ENCODE assay signal across 8 mouse cellular contexts in the genomic region with DNA sequence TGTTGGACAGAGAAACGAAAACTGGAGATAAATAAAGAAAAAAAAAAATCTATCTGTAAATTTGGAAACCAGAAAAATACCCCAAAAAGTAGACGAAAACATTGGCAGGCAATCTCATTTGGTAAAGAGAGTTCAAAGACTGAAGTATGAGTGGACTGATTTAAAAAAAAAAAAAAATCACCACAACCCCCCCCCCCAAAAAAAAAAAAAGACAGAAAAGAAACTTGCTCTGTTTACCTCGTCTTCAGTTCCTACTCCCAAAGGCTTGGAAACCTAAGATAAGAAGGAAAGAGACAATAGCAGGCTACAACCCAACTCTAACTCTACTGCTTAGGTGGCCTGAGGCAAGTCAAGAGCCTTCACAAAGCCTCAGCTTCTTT. TPM values are rescaled to one million over a fixed set of nuclear protein-coding genes. Genes with fewer than 3 reads are reported as not detected.
DNase-seq lines count a peak whose midpoint lies in the region; ATAC-seq and TF ChIP-seq lines count a peak whose summit lies in the region.

No protein-coding gene starts in this region.

- H3K9me3 ChIP-seq in heart, embryonic 14.5 days (ENCODE audit: control insufficient read depth, low read length): no peaks in the 10 kb centered on the region
- H3K9me3 ChIP-seq in ES-E14 (ENCODE audit: control insufficient read depth, insufficient read depth, low read depth, low read length): no peaks in the 10 kb centered on the region
- H3K9me3 ChIP-seq in liver, postnatal 0 days (ENCODE audit: low read length): no peaks in the 10 kb centered on the region

- no peak for TF ChIP-seq EP300 in liver, postnatal 0 days (IDR thresholded peaks at IDR 0.05; ENCODE audit: low read depth)

- H3K9ac ChIP-seq in heart, embryonic 14.5 days (ENCODE audit: low read length): peak overlapping the region; percentile 93; the same call in 1 of the 2 replicates
- 0 out of 2 replicates have a peak overlapping the region, but pooled peaks have one; percentile 3 for H3K9ac ChIP-seq in ES-E14 (ENCODE audit: insufficient read depth, low read depth, low read length, poor library complexity, severe bottlenecking)
- H3K9ac ChIP-seq in liver, postnatal 0 days (replicated peaks): peak overlapping the region; percentile 91

- peaks cover 26% of the 10 kb centered on the region for H3K36me3 ChIP-seq in heart, embryonic 14.5 days (ENCODE audit: control insufficient read depth, insufficient read depth, low read length)
- peaks cover 10% of the 10 kb centered on the region; the same call in 1 of the 2 replicates for H3K36me3 ChIP-seq in ES-E14 (ENCODE audit: control insufficient read depth, insufficient read depth, low read length, poor library complexity, severe bottlenecking)
- H3K36me3 ChIP-seq in liver, postnatal 0 days (replicated peaks; ENCODE audit: insufficient read depth, low read length): peaks cover 18% of the 10 kb centered on the region

- no peaks in the 10 kb centered on the region for H3K27me3 ChIP-seq in heart, embryonic 14.5 days (ENCODE audit: control insufficient read depth, insufficient read depth, low read length)
- H3K27me3 ChIP-seq in liver, postnatal 0 days (ENCODE audit: insufficient read depth, low read length): no peaks in the 10 kb centered on the region

- WGBS in heart, embryonic 14.5 days: 66% methylated on average over 3 of the region's 3 CpGs
- 44% methylated on average over 3 of the region's 3 CpGs for WGBS in liver, postnatal 0 days (ENCODE audit: insufficient replicate concordance)

- TF ChIP-seq CTCF in liver, postnatal 0 days (IDR thresholded peaks at IDR 0.05; ENCODE audit: low read depth): no peak

- no peak for ATAC-seq in heart, embryonic 14.5 days (ENCODE audit: insufficient number of reproducible peaks, insufficient read depth, low FRiP score, low read depth)
- no peak for ATAC-seq in liver, postnatal 0 days
- no peak for ATAC-seq in monocyte, adult 5-6 weeks (replicated peaks; ENCODE audit: insufficient number of reproducible peaks, low FRiP score, low TSS enrichment, poor library complexity, severe bottlenecking)

- peaks cover 6 to 18% of the 10 kb centered on the region in 2 experiments for H3K4me1 ChIP-seq in heart, embryonic 14.5 days (ENCODE audit: control insufficient read depth in 2 of 2, insufficient read depth in 2 of 2, low read length in 2 of 2)
- H3K4me1 ChIP-seq in ES-E14 (ENCODE audit: control insufficient read depth in 2 of 2, insufficient read depth in 2 of 2, low read length in 2 of 2, poor library complexity in 1 of 2): no peaks in the 10 kb centered on the region; a peak in 1 of 4 replicates
- H3K4me1 ChIP-seq in liver, postnatal 0 days (ENCODE audit: insufficient read depth): peaks cover 9% of the 10 kb centered on the region

- H3K27ac ChIP-seq in heart, embryonic 14.5 days (replicated peaks in 1 of 2; ENCODE audit: control insufficient read depth in 1 of 2, insufficient read depth in 1 of 2, low read depth in 2 of 2, low read length in 2 of 2): no peak overlapping the region
- H3K27ac ChIP-seq in ES-E14 (ENCODE audit: insufficient read depth, low read depth, low read length, poor library complexity, severe bottlenecking): no peak overlapping the region
- peak overlapping the region; percentile 86 for H3K27ac ChIP-seq in liver, postnatal 0 days (ENCODE audit: low read depth)

- H3K4me3 ChIP-seq in heart, embryonic 14.5 days (ENCODE audit: control insufficient read depth in 1 of 2, insufficient read depth in 1 of 2, low read depth in 1 of 2, low read length in 2 of 2): peak overlapping the region; percentile 85 to 94
- H3K4me3 ChIP-seq in ES-E14 (ENCODE audit: insufficient read depth in 1 of 2, low read depth in 1 of 2, low read length in 2 of 2, poor library complexity in 1 of 2, severe bottlenecking in 1 of 2): peak overlapping the region; percentile 76 to 98
- peak overlapping the region; percentile 90 for H3K4me3 ChIP-seq in liver, postnatal 0 days (ENCODE audit: low read depth, low read length)

- in situ Hi-C loops in ES-E14 (cut with MboI; ENCODE audit: low sequenced_read_pairs in 2 of 2, unreplicated experiment in 2 of 2): no loop called here

- peak overlapping the region; percentile 73 for H3K4me2 ChIP-seq in heart, embryonic 14.5 days (ENCODE audit: low read length)
- peak overlapping the region; percentile 77 for H3K4me2 ChIP-seq in liver, postnatal 0 days (ENCODE audit: low read depth, low read length)

- no peak for DNase-seq in heart, adult 18-20 months
- DNase-seq in ES-E14 (ENCODE audit: low read depth, low spot score): no peak
- DNase-seq in forelimb bud, embryonic 11.5 days (ENCODE audit: low read depth, low spot score): peak; percentile 2
- no peak for DNase-seq in liver, postnatal 0 days
- DNase-seq in natural killer cell, adult 2 months (ENCODE audit: low spot score in 2 of 2): no peak
- DNase-seq in ovary, postnatal 10 days (ENCODE audit: low spot score): no peak

TF ChIP-seq in ES-E14, 5 proteins besides CTCF, POLR2A, EP300 and RAD21:
- TF ChIP-seq MAFK (IDR thresholded peaks at IDR 0.05; ENCODE audit: insufficient read depth, low read depth, low read length) (no peak), ZNF384 (IDR thresholded peaks at IDR 0.05; ENCODE audit: low read depth, low read length) (peak; percentile 43; the same call in 1 of the 2 replicates)

RNA-seq across cellular contexts. Expression of a gene that starts 1.1 kb away (rescaled TPM):
- 20.8 and 22.8 TPM in 2 replicates for polyA plus RNA-seq in heart, embryonic 14.5 days (2014; fragmentation: Nextera tagmentation; extraction: Ambion mirVana)
- 10 to 100 TPM; 24.0 to 26.5 TPM for total RNA-seq in heart, adult 18-20 months (2021)
- 34.4 and 35.7 TPM in 2 replicates for total RNA-seq in ES-E14 (2012; rRNA removed)
- polyA plus RNA-seq in liver, postnatal 0 days (2015; fragmentation: Nextera tagmentation; extraction: Ambion mirVana): 31.6 and 32.5 TPM in 2 replicates
- 17.3 to 24.2 TPM (median 20.2 TPM) in 3 replicates for total RNA-seq in monocyte, adult 5-6 weeks (2017)

RNA-seq across cellular contexts. Expression of a gene that starts 50.8 kb away (rescaled TPM):
- polyA plus RNA-seq in heart, embryonic 14.5 days (2014; fragmentation: Nextera tagmentation; extraction: Ambion mirVana): 0.49 and 1.5 TPM in 2 replicates
- 1 to 10 TPM in 1 of 2 experiments, under 1 TPM in 1; 0.30 to 8.2 TPM for total RNA-seq in heart, adult 18-20 months (2021)
- total RNA-seq in ES-E14 (2012; rRNA removed): 37.0 and 79.2 TPM in 2 replicates
- 1.8 TPM in 2 replicates for polyA plus RNA-seq in liver, postnatal 0 days (2015; fragmentation: Nextera tagmentation; extraction: Ambion mirVana)
- not detected in 3 replicates for total RNA-seq in monocyte, adult 5-6 weeks (2017)

Comparison
In these comparisons a context has a peak if more than half of its experiments do, and no peak if none do; other contexts are left out.
1. H3K9ac ChIP-seq: peak in every context shown above with its lines; median percentile 93 in heart, embryonic 14.5 days; 91 in liver, postnatal 0 days; 3 in ES-E14.